Mouse (Mus musculus) liver, adult 2 months (tissue): ENCODE data around the gene Cse1l. TPM values are rescaled to one million over a fixed set of nuclear protein-coding genes. Genes with fewer than 3 reads are reported as not detected.

Experiments used
- DNase-seq: peaks from one replicate; pipeline ENCODE4 v3.0.0-alpha.2; 2011; ENCODE audit warnings: low read depth, low spot score; ENCODE audit errors: extremely low read depth
- H3K27ac ChIP-seq: fragments of 200-500 bp; replicated peaks from 2 replicates; pipeline ENCODE4 v1.5.1; 2012; ENCODE audit warnings: low read depth, mild to moderate bottlenecking, control low read depth, inconsistent platforms, low read length; ENCODE audit not compliant: insufficient read depth
- H3K27me3 ChIP-seq: fragments of 200-500 bp; 2 replicates; pipeline ENCODE4 v1.6.1; 2012; ENCODE audit warnings: mild to moderate bottlenecking, moderate library complexity, low read length, inconsistent platforms; ENCODE audit not compliant: control insufficient read depth, insufficient read depth
- H3K36me3 ChIP-seq: fragments of 200-500 bp; 2 replicates; pipeline ENCODE4 v1.6.1; 2012; ENCODE audit warnings: low read length, inconsistent platforms; ENCODE audit not compliant: control insufficient read depth, insufficient read depth
- H3K4me1 ChIP-seq: fragments of 200-500 bp; 2 replicates; pipeline ENCODE4 v1.6.1; 2011; ENCODE audit warnings: low read length; ENCODE audit not compliant: control insufficient read depth, insufficient read depth
- H3K4me3 ChIP-seq: fragments of 200-500 bp; 2 replicates; pipeline ENCODE4 v1.5.1; 2011; ENCODE audit warnings: low read depth, mild to moderate bottlenecking, control low read depth, low read length, moderate library complexity; ENCODE audit not compliant: insufficient read depth
- H3K79me2 ChIP-seq: fragments of 200-500 bp; 2 replicates; pipeline ENCODE4 v1.6.1; 2012; ENCODE audit warnings: inconsistent platforms, mild to moderate bottlenecking, low read length, moderate library complexity; ENCODE audit not compliant: control insufficient read depth, insufficient read depth
- H3K9ac ChIP-seq: fragments of 200-500 bp; 2 replicates; pipeline ENCODE4 v1.6.1; 2012; ENCODE audit warnings: low read depth, mild to moderate bottlenecking, control low read depth, inconsistent platforms, low read length
- CTCF ChIP-seq: fragments of 200-500 bp; IDR thresholded peaks from 2 replicates; pipeline ENCODE4 v1.5.1; 2011; ENCODE audit warnings: low read depth, low read length, control low read depth
- POLR2A ChIP-seq: fragments of 200-500 bp; IDR thresholded peaks from 2 replicates; pipeline ENCODE4 v1.6.1; 2011; ENCODE audit warnings: low read length, control low read depth; ENCODE audit not compliant: insufficient read depth; ENCODE audit errors: extremely low read depth
- WGBS: fragments of 180-500 bp; shearing (Covaris S2); methylation state at CpG from one replicate; pipeline ENCODE4 v1.1.7; 2018; 5-methylcytosine and 5-hydroxymethylcytosine counted together
- polyA plus RNA-seq: library from polyadenylated mRNA; depleted of rRNA; stranded (reverse); fragments of >200 nt; gene quantifications from 2 replicates; pipeline ENCODE4 v1.2.3, GENCODE M21; 2012
- total RNA-seq: library from RNA; depleted of rRNA; stranded (reverse); fragments of >200 nt; gene quantifications from 2 replicates; pipeline ENCODE4 v1.2.3, GENCODE M21; 2014

The Cse1l gene
- total and polyA plus RNA-seq, 2 experiments, result 10.7 to 29.7 TPM

DNA sequence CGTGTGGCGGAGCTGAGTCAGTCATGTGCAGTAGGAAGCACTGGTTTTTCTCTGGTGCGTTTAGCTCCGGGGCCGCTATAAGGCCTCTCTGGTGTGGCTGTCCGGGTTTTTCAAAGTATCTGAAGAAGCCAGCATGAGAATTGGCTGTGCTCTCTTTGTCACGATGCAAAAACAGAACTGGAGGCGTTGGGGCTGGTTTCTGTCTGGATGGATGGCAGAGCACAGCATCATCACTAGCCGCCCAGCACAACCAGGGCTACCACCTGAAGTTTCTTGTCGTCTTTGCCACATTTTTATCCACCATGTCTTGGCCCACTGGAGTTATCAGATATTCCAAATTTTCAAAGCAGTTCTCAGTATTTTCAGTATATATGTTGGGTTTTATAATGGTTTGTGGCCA is 43.1 kb downstream of the Cse1l start:
- WGBS, result 89% methylated on average over 10 of the region's 10 CpGs

DNA sequence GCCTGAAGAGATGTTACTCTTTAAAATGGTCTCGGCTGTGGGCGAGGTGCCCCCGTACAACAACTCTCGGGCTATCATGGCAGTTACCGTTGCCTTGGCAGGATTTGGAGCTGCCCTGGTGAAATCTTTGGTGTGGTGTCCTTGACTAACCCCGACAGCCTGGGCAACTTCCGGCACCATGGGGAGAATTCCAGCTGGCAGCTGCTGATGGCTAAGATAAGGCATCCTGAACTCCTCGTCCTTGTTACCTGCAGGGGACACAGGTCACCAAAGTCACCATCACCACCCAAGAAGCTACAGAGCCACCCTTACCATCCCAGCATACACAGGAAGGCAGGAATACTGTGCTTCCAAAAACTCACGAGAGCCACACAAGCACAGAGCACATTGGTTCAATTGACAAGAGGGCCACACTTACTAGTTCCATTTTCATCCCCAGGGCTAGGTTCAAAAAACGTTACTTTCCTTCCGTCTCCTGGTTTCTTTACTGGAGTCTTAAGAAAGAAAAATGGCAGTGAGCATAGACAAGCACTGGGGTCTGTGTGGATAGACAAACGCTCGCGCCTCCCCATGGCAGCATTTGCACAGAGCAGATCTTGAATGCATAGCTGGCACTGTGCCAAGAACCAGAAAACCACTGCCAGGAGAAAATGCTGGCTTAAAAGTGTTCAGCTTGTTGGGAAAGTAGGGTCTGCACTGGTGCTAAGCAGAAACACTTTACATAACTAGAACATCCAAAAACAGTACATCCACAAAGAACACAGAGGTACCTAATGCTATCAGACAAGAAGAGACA is 45.2 kb downstream of the Cse1l start:
- Histone ChIP-seq H3K9ac (no peak overlapping the region), H3K79me2 (no peaks in the 10 kb centered on the region), H3K4me3 (no peak overlapping the region), H3K27me3 (no peaks in the 10 kb centered on the region), H3K36me3 (peaks cover 52% of the 10 kb centered on the region), H3K27ac (no peak overlapping the region), H3K4me1 (peaks cover 11% of the 10 kb centered on the region)
- peak; percentile 84 for DNase-seq
- TF ChIP-seq CTCF (no peak), POLR2A (no peak)
- WGBS, result 35% methylated on average over 14 of the region's 14 CpGs

More for the DNA sequence above, 43.1 kb downstream of the Cse1l start:
- Histone ChIP-seq H3K4me1 (peaks cover 11% of the 10 kb centered on the region), H3K27ac (no peak overlapping the region), H3K9ac (no peak overlapping the region), H3K36me3 (peaks cover 56% of the 10 kb centered on the region), H3K4me3 (no peak overlapping the region), H3K27me3 (no peaks in the 10 kb centered on the region), H3K79me2 (no peaks in the 10 kb centered on the region)
- TF ChIP-seq POLR2A (no peak), CTCF (no peak)
- DNase-seq, result no peak

DNA sequence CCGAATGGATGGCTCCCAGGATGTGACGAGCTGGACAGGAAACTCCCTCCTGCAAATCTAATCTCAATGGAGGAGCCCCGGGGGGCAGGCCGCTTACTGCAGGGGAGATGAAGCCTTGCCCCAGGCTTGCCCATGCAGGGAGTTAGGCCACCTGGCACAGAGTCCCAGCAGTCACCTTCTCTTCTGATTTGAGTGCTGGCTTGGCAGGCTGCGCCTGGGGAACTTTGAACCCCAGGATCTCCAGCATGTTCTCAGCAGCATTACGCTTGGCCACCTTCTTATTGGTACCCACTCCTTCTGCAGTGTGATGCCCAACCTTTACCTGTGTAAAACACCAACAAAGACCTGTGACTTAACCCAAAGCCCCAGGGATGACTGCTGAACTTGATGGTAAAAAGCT is 46.3 kb downstream of the Cse1l start:
- TF ChIP-seq POLR2A (no peak), CTCF (no peak)
- H3K79me2 ChIP-seq, result no peaks in the 10 kb centered on the region
- DNase-seq, result peak; percentile 70
- peaks cover 11% of the 10 kb centered on the region for H3K4me1 ChIP-seq
- WGBS, result 57% methylated on average over 6 of the region's 6 CpGs
- no peak overlapping the region for H3K27ac ChIP-seq
- peaks cover 46% of the 10 kb centered on the region for H3K36me3 ChIP-seq
- H3K27me3 ChIP-seq, result no peaks in the 10 kb centered on the region
- no peak overlapping the region for H3K4me3 ChIP-seq
- H3K9ac ChIP-seq, result no peak overlapping the region

DNA sequence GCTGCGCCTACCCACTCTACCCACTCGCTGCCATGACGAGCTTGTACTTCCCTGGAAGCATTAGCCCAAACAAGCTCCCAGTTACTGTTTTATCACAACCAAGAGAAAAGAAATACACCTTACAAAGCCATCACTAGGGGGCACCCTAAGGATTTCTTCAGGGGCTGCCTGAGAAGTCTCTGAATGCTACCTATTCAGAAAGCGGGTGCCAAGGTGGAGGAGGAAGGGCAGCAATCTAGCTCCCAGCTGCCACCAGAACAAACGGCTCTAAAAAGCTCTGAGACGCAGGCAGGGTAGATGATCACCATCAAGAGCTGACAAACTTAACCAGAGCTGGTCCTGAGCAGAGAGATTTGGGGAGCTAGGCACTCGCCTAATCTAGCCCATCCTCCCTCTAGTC is 51.0 kb downstream of the Cse1l start:
- WGBS, result 60% methylated on average over 7 of the region's 7 CpGs
- Histone ChIP-seq H3K79me2 (0 out of 2 replicates have a peak, but pooled peaks cover 2% of the 10 kb centered on the region), H3K4me1 (peaks cover 15% of the 10 kb centered on the region), H3K27me3 (no peaks in the 10 kb centered on the region), H3K4me3 (no peak overlapping the region), H3K9ac (no peak overlapping the region), H3K36me3 (peaks cover 28% of the 10 kb centered on the region; the same call in 1 of the 2 replicates), H3K27ac (no peak overlapping the region)
- peak; percentile 63 for DNase-seq
- TF ChIP-seq POLR2A (no peak), CTCF (peak; percentile 5; the same call in 1 of the 2 replicates)

DNA sequence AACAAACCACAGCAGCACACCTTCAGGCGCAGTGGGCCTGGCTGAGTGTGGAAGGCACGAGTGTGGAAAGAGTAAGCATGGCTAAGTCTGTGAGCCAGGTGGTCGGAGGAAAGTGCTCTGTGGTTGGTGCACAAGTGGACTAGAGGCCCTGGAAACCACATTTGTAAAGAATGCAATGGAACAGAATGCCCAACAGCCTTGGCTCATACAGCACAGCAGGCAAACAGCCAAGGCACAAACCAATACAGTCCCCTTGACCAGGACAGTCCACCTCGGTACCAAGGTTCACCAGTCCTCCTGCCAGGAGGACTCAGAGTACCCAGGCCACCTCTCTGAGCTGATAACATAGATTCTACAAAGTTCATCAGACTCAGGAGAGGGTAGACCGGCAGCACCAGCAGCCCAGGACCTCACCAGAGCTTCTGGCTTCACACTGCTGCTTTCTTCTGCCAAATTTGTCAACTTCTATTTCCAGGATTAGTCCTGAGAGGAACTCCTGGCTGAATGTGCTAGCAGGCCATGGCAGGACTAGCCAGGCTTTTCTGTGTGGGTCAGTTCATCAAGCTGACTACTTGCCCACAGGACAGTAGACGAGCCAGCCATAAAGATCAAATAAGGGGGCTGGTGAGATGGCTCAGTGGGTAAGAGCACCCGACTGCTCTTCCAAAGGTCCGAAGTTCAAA is 54.9 kb downstream of the Cse1l start:
- Histone ChIP-seq H3K79me2 (peaks cover 22% of the 10 kb centered on the region), H3K4me1 (peaks cover 33% of the 10 kb centered on the region), H3K27ac (peak overlapping the region; percentile 90), H3K4me3 (no peak overlapping the region), H3K36me3 (peaks cover 13% of the 10 kb centered on the region; the same call in 1 of the 2 replicates), H3K9ac (peak overlapping the region; percentile 30; the same call in 1 of the 2 replicates), H3K27me3 (no peaks in the 10 kb centered on the region)
- peak; percentile 98 for DNase-seq
- TF ChIP-seq POLR2A (no peak), CTCF (no peak)
- 27% methylated on average over 8 of the region's 8 CpGs for WGBS
